Mouse (Mus musculus) neural tube, embryonic 13.5 days (tissue): ENCODE results near the gene Fxyd4. TPM values are rescaled to one million over a fixed set of nuclear protein-coding genes. Genes with fewer than 3 reads are reported as not detected.

Source experiments
- ATAC-seq: fragments of 200-750 bp; cut with Nextera tagmentation; 2 replicates; pipeline ENCODE4 v1.8.0; 2017; ENCODE audit warnings: low read depth, mild to moderate bottlenecking, moderate TSS enrichment, moderate library complexity
- H3K27ac ChIP-seq: fragments of 300-500 bp; sonication (generic); replicated peaks from 2 replicates; pipeline ENCODE4 v1.5.1; 2015; ENCODE audit warnings: moderate library complexity, mild to moderate bottlenecking, inconsistent platforms
- H3K27me3 ChIP-seq: fragments of 300-500 bp; sonication (generic); 2 replicates; pipeline ENCODE4 v1.6.1; 2015; ENCODE audit warnings: mild to moderate bottlenecking, inconsistent platforms
- H3K36me3 ChIP-seq: fragments of 300-500 bp; sonication (generic); 2 replicates; pipeline ENCODE4 v1.6.1; 2015; ENCODE audit warnings: mild to moderate bottlenecking, inconsistent platforms
- H3K4me1 ChIP-seq: fragments of 300-500 bp; sonication (generic); replicated peaks from 2 replicates; pipeline ENCODE4 v1.6.1; 2015; ENCODE audit warnings: inconsistent platforms
- H3K4me2 ChIP-seq: fragments of 300-500 bp; sonication (generic); 2 replicates; pipeline ENCODE4 v1.6.1; 2015; ENCODE audit warnings: inconsistent platforms, mild to moderate bottlenecking, moderate library complexity
- H3K4me3 ChIP-seq: fragments of 300-500 bp; sonication (generic); 2 replicates; pipeline ENCODE4 v1.5.1; 2015; ENCODE audit warnings: mild to moderate bottlenecking, inconsistent platforms
- H3K9ac ChIP-seq: fragments of 300-500 bp; sonication (generic); 2 replicates; pipeline ENCODE4 v1.6.1; 2015; ENCODE audit warnings: moderate library complexity, mild to moderate bottlenecking, inconsistent platforms
- H3K9me3 ChIP-seq: fragments of 300-500 bp; sonication (generic); 2 replicates; pipeline ENCODE4 v1.6.1; 2016; ENCODE audit warnings: inconsistent platforms
- WGBS: fragments of 180-500 bp; shearing (Covaris S2); methylation state at CpG from one replicate; pipeline ENCODE4 v1.1.7; 2015; 5-methylcytosine and 5-hydroxymethylcytosine counted together
- polyA plus RNA-seq: library from polyadenylated mRNA; unstranded; fragments of >200 nt; fragmentation: Nextera tagmentation; extraction: Ambion mirVana; gene quantifications from 2 replicates; pipeline ENCODE4 v1.2.1, GENCODE M21; 2015

Gene Fxyd4
- polyA plus RNA-seq, 1 experiment from 2014 or later: 2.7 TPM

DNA sequence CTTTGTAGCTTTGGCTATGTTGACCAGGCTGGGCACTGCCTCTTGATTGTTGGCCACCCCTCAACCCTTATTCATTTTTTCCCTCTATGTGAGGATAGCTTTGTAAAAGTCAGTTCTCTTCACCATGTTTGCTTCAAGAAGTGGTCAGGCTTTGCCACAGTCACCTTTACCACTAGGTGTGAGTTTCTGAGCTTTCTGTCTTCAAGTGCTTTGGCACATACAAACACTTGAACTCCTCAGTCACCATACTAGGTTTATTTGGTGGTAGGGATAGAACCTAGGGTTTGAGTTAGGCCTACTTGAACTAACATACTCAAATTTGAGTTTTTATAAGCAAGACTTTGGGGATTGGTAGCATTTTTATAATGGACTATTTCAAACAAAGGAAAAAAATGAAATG lies 23.0 kb downstream of the Fxyd4 start:
- H3K27me3 ChIP-seq: no peaks in the 10 kb centered on the region
- H3K9ac ChIP-seq: no peak overlapping the region
- peaks cover 34% of the 10 kb centered on the region for H3K4me1 ChIP-seq
- H3K27ac ChIP-seq: no peak overlapping the region
- no peak overlapping the region for H3K4me3 ChIP-seq
- no peak overlapping the region for H3K4me2 ChIP-seq
- no peaks in the 10 kb centered on the region for H3K9me3 ChIP-seq
- no peaks in the 10 kb centered on the region for H3K36me3 ChIP-seq
- no peak for ATAC-seq

DNA sequence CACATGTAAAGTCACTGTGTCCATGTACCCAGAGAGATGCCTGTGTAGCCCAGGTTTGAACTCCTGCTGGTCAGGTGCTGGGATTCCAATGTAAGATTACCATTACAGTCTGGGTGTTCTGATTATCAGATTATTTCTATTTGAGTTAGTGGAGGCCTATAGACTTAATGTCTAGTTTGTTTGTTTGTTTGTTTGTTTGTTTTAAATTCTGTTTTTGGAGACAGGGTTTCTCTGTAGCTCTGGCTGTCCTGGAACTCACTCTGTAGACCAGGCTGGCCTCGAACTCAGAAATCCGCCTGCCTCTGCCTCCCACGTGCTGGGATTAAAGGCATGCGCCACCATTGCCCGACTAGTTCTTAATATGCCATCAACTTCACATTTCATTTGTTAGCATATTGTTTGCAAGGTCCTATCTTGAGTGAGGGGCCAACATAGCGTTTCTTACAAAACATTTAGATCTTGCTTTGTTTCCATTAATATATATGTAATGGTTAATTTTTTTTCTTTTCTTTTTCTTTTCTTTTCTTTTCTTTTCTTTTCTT lies 27.3 kb downstream of the Fxyd4 start:
- Histone ChIP-seq H3K27ac (no peak overlapping the region), H3K4me3 (no peak overlapping the region), H3K9ac (no peak overlapping the region), H3K4me1 (peaks cover 33% of the 10 kb centered on the region), H3K27me3 (no peaks in the 10 kb centered on the region), H3K36me3 (no peaks in the 10 kb centered on the region), H3K4me2 (no peak overlapping the region), H3K9me3 (no peaks in the 10 kb centered on the region)
- no peak for ATAC-seq
- WGBS: 83% methylated on average over 6 of the region's 6 CpGs

DNA sequence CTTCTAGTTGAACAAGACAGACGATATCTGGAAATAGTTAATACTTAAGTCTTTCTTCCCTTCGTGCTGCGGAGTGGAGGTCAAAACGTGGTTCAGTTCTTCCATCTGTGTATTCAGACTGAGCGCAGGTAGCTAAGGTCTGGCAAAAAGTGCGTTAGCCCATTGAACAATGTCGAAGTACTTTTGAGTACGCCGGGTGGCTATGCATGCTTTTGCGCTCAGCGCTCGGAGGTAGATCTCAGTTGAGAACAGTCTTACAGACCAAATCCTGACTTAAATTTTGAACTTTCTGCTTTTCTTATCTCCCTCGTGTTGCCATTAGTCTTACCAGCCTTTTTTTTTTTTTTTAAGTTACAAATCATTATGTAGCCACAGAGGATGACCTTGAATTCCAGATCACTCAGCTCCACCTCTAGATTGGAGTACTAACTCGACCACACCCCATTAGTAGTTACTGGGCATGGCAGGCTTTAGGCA lies 29.0 kb downstream of the Fxyd4 start:
- ATAC-seq: no peak
- Histone ChIP-seq H3K27me3 (no peaks in the 10 kb centered on the region), H3K9ac (peak overlapping the region; percentile 94), H3K4me3 (peak overlapping the region; percentile 95), H3K27ac (no peak overlapping the region), H3K4me1 (peaks cover 33% of the 10 kb centered on the region), H3K36me3 (no peaks in the 10 kb centered on the region), H3K4me2 (peak overlapping the region; percentile 97), H3K9me3 (no peaks in the 10 kb centered on the region)
- under 1% methylated on average over 14 of the region's 14 CpGs for WGBS

DNA sequence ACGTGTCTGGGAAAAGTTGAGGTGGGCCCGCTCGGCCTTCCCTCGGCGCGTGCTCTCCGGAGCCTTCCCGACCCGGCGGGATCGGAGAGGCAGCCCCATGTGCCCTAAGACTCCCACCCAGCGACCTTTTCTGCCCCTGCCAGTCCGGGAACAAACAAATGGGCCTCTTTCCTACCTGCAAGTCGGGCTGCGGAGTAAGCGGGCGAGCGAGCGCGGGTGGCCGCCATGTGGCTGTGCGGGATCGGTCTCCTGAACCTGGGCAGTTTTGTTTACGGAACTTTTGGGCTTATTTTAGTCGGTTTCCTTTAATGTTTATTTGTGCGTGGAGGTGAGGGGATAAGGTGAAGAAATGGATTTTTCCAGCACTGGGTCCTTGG lies 29.5 kb downstream of the Fxyd4 start:
- Histone ChIP-seq H3K9ac (peak overlapping the region; percentile 94), H3K9me3 (no peaks in the 10 kb centered on the region), H3K4me3 (peak overlapping the region; percentile 95), H3K36me3 (no peaks in the 10 kb centered on the region), H3K4me1 (peaks cover 33% of the 10 kb centered on the region), H3K27me3 (no peaks in the 10 kb centered on the region), H3K4me2 (peak overlapping the region; percentile 97), H3K27ac (peak overlapping the region; percentile 91)
- under 1% methylated on average over 26 of the region's 26 CpGs for WGBS
- no peak for ATAC-seq

DNA sequence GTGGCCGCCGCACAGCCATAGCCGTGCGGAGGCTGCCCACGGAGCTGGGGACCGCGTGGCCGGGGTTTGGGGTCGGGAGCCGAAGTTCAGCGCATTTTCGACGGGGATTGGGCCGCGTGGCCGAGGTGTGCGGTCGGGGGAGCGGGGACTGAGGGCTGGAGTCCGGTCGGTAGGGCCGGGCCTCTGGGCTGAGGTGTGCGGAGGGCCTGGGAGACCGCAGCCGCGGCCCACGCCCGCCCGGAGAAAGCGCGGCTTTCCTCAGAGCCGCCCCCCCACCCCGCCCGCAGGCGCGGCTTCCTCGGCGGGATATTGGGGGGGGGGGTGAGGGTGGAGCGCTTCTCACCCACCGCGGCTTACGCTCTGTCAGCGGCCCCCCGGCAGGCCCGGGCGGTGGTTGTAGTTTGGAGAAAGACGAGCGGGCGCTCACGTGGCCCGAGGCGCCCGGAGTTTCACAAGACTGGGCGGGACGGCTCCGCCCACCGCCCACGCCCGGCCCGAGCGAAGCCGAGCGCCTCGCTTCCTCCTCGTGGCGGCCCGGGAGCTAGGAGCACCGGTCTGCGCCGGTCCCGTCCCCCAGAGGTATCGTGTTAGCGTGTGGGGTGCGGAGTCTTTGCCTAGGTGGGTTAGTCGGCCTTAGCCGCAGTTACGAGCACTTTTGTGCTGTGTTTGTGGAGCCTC lies 30.1 kb downstream of the Fxyd4 start:
- no peaks in the 10 kb centered on the region for H3K27me3 ChIP-seq
- peak overlapping the region; percentile 91 for H3K27ac ChIP-seq
- peak overlapping the region; percentile 94 for H3K9ac ChIP-seq
- H3K36me3 ChIP-seq: no peaks in the 10 kb centered on the region
- 1% methylated on average over 74 of the region's 77 CpGs for WGBS
- no peaks in the 10 kb centered on the region for H3K9me3 ChIP-seq
- peak overlapping the region; percentile 97 for H3K4me2 ChIP-seq
- peak overlapping the region; percentile 95 for H3K4me3 ChIP-seq
- peaks cover 33% of the 10 kb centered on the region for H3K4me1 ChIP-seq
- peak; percentile 46 for ATAC-seq

DNA sequence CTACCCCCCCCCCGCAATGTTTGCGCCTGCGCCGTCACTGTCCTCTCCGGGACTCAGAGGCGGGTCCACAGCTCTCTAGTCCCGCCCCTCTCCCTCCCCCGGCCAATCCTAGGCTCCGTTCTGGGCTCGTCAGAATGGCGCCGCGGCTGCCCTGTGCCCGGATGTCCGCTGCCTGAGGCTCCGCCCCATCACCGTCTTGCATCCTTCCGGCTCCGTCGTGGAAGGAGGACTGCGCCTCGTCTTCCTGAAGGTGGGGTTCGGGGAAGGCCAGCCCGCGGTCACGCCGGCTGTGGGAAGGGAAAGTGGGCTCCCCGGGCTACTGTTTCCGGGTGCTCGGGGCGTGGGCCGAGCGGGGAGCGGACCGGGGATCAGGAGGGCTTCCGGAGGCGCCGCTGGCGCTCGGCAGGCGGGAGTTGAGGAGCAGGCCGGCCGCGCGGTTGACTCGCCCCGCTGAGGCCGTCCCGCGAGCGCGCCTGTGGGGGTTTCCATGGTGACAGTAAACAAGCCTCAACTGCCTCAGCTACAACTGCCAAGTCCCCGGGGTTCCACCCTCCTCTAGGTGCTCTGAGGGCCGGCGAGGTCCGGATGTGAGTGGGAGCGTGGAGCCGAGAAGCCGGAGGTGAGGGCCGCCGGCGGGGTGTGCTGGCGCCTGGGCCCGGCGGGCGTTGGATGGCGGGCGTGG lies 30.8 kb downstream of the Fxyd4 start:
- WGBS: under 1% methylated on average over 57 of the region's 68 CpGs
- H3K4me3 ChIP-seq: peak overlapping the region; percentile 95
- no peaks in the 10 kb centered on the region for H3K36me3 ChIP-seq
- H3K4me1 ChIP-seq: peaks cover 33% of the 10 kb centered on the region
- H3K27ac ChIP-seq: peak overlapping the region; percentile 91
- no peaks in the 10 kb centered on the region for H3K9me3 ChIP-seq
- H3K4me2 ChIP-seq: peak overlapping the region; percentile 97
- peak overlapping the region; percentile 94 for H3K9ac ChIP-seq
- peak; percentile 99 for ATAC-seq
- H3K27me3 ChIP-seq: no peaks in the 10 kb centered on the region

DNA sequence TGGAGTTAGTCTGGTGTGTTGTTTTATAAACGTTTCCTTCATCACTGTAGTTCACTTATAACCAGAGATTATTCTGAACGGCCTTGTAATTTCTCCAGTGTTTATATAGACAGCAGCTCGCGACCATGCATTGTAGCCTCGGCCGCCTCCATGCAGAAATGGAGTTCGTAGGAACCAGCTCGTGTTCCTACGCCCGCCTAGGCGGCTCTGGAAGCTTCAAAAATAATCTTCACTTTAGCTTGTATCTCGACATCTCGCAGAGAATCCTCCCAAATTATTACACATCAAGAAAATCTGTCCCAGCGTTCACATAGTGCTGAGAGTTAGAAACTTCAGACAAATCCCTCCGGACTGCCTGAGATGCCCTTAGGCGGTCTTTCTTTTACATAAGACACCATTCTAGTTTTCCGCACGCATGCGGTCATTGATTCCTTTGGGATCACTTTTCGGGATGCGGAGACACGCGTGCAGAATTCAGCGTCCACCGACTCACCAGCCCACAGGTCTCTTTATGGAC lies 31.4 kb downstream of the Fxyd4 start:
- Histone ChIP-seq H3K4me3 (peak overlapping the region; percentile 95), H3K27me3 (no peaks in the 10 kb centered on the region), H3K36me3 (no peaks in the 10 kb centered on the region), H3K4me1 (peaks cover 33% of the 10 kb centered on the region), H3K27ac (peak overlapping the region; percentile 78), H3K4me2 (peak overlapping the region; percentile 62), H3K9me3 (no peaks in the 10 kb centered on the region), H3K9ac (peak overlapping the region; percentile 74)
- under 1% methylated on average over 25 of the region's 25 CpGs for WGBS
- peak; percentile 54 for ATAC-seq

DNA sequence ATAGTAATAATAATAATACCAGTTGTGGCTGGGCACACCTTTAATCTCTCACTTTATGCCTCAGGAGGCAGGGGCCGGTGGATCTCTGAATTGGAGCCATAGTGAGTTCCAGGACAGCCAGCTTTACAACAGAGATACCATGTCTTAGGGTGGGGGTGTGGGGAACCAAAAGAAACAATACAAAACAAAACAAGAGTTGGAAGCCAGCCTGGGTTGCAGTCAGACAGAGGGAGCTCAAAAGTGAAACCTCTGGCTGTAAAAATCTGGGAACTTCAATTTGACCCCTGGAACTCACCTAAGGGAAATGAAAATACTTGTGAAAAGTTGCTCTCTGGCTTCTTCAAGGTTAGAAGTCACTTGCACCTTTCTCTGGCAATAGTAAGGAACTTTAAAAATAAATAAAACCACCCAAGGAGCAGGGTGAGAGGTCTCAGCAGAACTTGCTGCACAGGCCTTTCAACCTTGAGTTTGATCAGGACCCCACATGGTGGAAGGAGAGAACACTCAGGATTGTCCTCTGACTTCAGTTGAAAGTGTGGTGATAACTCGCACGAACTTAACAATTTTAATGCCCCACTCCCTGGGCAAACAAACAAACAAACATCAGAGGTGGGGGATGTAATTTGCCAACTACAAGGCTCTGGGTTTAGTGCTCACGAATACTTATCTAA lies 32.1 kb downstream of the Fxyd4 start:
- peak overlapping the region; percentile 62 for H3K4me2 ChIP-seq
- no peaks in the 10 kb centered on the region for H3K9me3 ChIP-seq
- H3K27me3 ChIP-seq: no peaks in the 10 kb centered on the region
- H3K9ac ChIP-seq: peak overlapping the region; percentile 74
- peak overlapping the region; percentile 78; the same call in 1 of the 2 replicates for H3K27ac ChIP-seq
- H3K36me3 ChIP-seq: no peaks in the 10 kb centered on the region
- peaks cover 33% of the 10 kb centered on the region for H3K4me1 ChIP-seq
- peak overlapping the region; percentile 95 for H3K4me3 ChIP-seq
- no peak for ATAC-seq
- WGBS: 26% methylated on average over 4 of the region's 4 CpGs

DNA sequence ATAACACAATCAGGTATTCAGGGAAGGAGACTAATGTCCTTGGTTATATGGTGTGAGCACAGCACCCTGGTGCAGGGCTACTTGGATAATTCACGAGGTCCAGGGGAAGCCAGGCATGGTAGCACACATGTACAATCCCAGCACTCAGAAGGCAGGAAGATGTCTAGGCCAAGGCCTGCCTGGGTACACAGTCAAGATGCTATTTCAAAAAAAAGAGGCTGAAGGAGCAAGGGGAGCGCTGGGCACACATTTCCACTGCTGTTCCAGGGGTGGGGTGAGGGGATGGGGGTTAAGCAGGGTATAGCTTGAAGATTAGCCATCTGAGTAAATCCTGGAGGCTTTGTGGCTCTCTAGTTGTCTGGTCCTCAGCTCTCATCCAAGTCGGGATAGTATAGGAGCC lies 33.7 kb downstream of the Fxyd4 start:
- H3K4me3 ChIP-seq: no peak overlapping the region
- H3K36me3 ChIP-seq: no peaks in the 10 kb centered on the region
- H3K9ac ChIP-seq: 0 out of 2 replicates have a peak overlapping the region, but pooled peaks have one; percentile 8
- no peak overlapping the region for H3K4me2 ChIP-seq
- H3K4me1 ChIP-seq: peaks cover 21% of the 10 kb centered on the region
- no peak overlapping the region for H3K27ac ChIP-seq
- H3K9me3 ChIP-seq: no peaks in the 10 kb centered on the region
- no peak for ATAC-seq
- H3K27me3 ChIP-seq: no peaks in the 10 kb centered on the region
- 75% methylated on average over 3 of the region's 3 CpGs for WGBS

DNA sequence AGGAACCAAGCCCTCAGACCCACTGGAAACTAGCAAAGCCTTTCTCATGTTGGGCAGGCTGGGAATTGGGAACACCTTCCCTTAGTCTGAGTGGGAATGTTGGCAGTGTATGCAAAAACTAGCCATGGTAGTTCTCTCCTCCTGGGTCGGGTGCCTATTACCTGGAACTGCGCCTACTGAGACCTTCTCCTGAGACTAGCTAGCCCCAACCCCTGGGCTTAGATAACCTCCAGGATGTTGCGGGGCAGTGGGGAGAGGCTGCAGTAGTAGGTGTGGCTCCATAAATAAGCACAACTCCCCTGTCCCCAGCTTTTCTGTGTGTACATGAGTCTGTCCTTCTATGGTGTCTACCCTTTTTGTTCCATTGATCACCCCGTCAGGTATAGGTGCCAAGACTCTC lies 34.9 kb downstream of the Fxyd4 start:
- H3K27ac ChIP-seq: no peak overlapping the region
- 85% methylated on average over 4 of the region's 4 CpGs for WGBS
- H3K4me2 ChIP-seq: no peak overlapping the region
- H3K36me3 ChIP-seq: no peaks in the 10 kb centered on the region
- no peak overlapping the region for H3K4me3 ChIP-seq
- ATAC-seq: no peak
- no peak overlapping the region for H3K9ac ChIP-seq
- H3K4me1 ChIP-seq: peaks cover 9% of the 10 kb centered on the region
- no peaks in the 10 kb centered on the region for H3K27me3 ChIP-seq
- H3K9me3 ChIP-seq: no peaks in the 10 kb centered on the region

DNA sequence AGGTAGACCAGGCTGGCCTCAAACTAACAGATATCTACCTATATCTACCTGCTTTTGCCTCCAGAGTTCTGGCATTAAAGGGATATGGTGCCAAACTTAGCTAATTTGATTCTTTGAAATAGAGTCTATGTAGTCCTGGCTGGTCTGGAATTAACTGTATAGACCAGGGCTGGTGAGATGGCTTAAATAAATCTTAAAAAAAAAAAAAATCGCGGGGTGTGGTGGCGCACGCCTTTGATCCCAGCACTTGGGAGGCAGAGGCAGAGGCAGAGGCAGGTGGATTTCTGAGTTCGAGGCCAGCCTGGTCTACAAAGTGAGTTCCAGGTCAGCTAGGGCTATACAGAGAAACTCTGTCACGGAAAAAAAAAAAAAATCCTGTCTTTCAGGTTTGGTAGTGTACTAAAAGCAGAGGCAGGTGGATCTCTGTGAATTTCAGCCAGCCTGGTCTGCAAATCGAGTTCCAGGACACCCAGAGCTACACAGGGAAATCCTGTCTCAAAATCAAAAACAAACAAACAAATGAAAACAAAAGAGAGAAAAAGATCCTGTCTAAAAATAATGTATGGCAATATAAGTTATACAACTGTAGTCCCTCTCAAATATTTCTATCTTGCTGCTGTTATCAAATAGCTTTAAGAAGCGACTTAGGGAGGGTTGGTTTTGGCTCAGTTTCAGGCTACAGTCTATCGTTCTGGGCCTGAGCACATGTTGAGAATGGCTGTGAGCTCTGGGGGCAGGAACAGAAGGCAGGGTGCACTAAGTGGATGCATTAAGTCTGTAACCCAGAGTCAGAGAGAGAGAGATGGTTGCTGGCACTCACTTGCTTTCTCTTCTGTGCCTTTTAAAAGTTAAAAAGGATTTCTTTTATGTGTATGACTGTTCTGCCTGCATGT lies 35.7 kb downstream of the Fxyd4 start:
- 75% methylated on average over 9 of the region's 9 CpGs for WGBS
- no peaks in the 10 kb centered on the region for H3K27me3 ChIP-seq
- no peak overlapping the region for H3K4me2 ChIP-seq
- H3K9ac ChIP-seq: no peak overlapping the region
- no peak overlapping the region for H3K27ac ChIP-seq
- no peaks in the 10 kb centered on the region for H3K9me3 ChIP-seq
- no peak for ATAC-seq
- no peak overlapping the region for H3K4me3 ChIP-seq
- H3K36me3 ChIP-seq: no peaks in the 10 kb centered on the region
- peaks cover 9% of the 10 kb centered on the region for H3K4me1 ChIP-seq
